Mouse (Mus musculus) liver, embryonic 12.5 days (tissue): ENCODE measurements around the gene Fam89a. TPM values are rescaled to one million over a fixed set of nuclear protein-coding genes. Genes with fewer than 3 reads are reported as not detected.

Experiments
- ATAC-seq: fragments of 200-750 bp; cut with Nextera tagmentation; 2 replicates; pipeline ENCODE4 v1.8.0; 2017; ENCODE audit warnings: moderate number of reproducible peaks, mild to moderate bottlenecking, moderate library complexity
- H3K27ac ChIP-seq: fragments of 300-500 bp; sonication (generic); 2 replicates; pipeline ENCODE4 v1.5.1; 2016; ENCODE audit warnings: mild to moderate bottlenecking
- H3K27me3 ChIP-seq: fragments of 300-500 bp; sonication (generic); replicated peaks from 2 replicates; pipeline ENCODE4 v1.6.1; 2016; ENCODE audit warnings: mild to moderate bottlenecking, moderate library complexity
- H3K36me3 ChIP-seq: fragments of 300-500 bp; sonication (generic); 2 replicates; pipeline ENCODE4 v1.6.1; 2016; ENCODE audit warnings: mild to moderate bottlenecking, moderate library complexity
- H3K4me1 ChIP-seq: fragments of 300-500 bp; sonication (generic); 2 replicates; pipeline ENCODE4 v1.6.1; 2016
- H3K4me2 ChIP-seq: fragments of 300-500 bp; sonication (generic); 2 replicates; pipeline ENCODE4 v1.6.1; 2016; ENCODE audit warnings: mild to moderate bottlenecking, moderate library complexity
- H3K4me3 ChIP-seq: fragments of 300-500 bp; sonication (generic); 2 replicates; pipeline ENCODE4 v1.5.1; 2016; ENCODE audit warnings: mild to moderate bottlenecking, moderate library complexity
- H3K9ac ChIP-seq: fragments of 300-500 bp; sonication (generic); 2 replicates; pipeline ENCODE4 v1.6.1; 2016; ENCODE audit warnings: mild to moderate bottlenecking, moderate library complexity
- H3K9me3 ChIP-seq: fragments of 300-500 bp; sonication (generic); replicated peaks from 2 replicates; pipeline ENCODE4 v1.6.1; 2016; ENCODE audit warnings: mild to moderate bottlenecking, moderate library complexity
- WGBS: fragments of 180-500 bp; shearing (Covaris S2); methylation state at CpG from one replicate; pipeline ENCODE4 v1.1.7; 2016; ENCODE audit not compliant: insufficient replicate concordance; 5-methylcytosine and 5-hydroxymethylcytosine counted together
- polyA plus RNA-seq: library from polyadenylated mRNA; unstranded; fragments of >200 nt; fragmentation: Nextera tagmentation; extraction: Ambion mirVana; gene quantifications from 2 replicates; pipeline ENCODE4 v1.2.1, GENCODE M21; 2016

Fam89a gene
- 2.9 and 3.2 TPM in 2 replicates for polyA plus RNA-seq

- H3K27ac ChIP-seq: no peak within 1 kb of the TSS
- peak within 1 kb of the TSS; percentile 61 for H3K4me3 ChIP-seq
- under 1% methylated on average over 41 of the region's 41 CpGs for WGBS
- H3K9me3 ChIP-seq: no peaks in the 10 kb centered on the region
- ATAC-seq: peak; percentile 74
- H3K9ac ChIP-seq: peak within 1 kb of the TSS; percentile 33
- peak within 1 kb of the TSS; percentile 79 for H3K4me2 ChIP-seq
- H3K27me3 ChIP-seq: peaks cover 79% of the 10 kb centered on the region
- peaks cover 28% of the 10 kb centered on the region for H3K4me1 ChIP-seq
- no peaks in the 10 kb centered on the region for H3K36me3 ChIP-seq
Observed at GRCm38 (mm10) chr8:124751709-124752173, at the start of gene Fam89a. TSS of gene Fam89a (minus strand) at chr8:124751832.

- no peaks in the 10 kb centered on the region for H3K36me3 ChIP-seq
- no peak overlapping the region for H3K9ac ChIP-seq
- H3K4me1 ChIP-seq: no peaks in the 10 kb centered on the region
- no peak for ATAC-seq
- no peak overlapping the region for H3K27ac ChIP-seq
- WGBS: 28% methylated on average over 11 of the region's 11 CpGs
- no peaks in the 10 kb centered on the region for H3K9me3 ChIP-seq
- H3K4me2 ChIP-seq: no peak overlapping the region
- H3K27me3 ChIP-seq: peaks cover 61% of the 10 kb centered on the region
- H3K4me3 ChIP-seq: no peak overlapping the region
Observed at GRCm38 (mm10) chr8:124800542-124800941, 48.9 kb upstream of the Fam89a start.

GRCm38 (mm10) chr8:124795781-124796488 lies 44.3 kb upstream of the Fam89a start:
- ATAC-seq: no peak
- Histone ChIP-seq H3K27me3 (peaks cover 84% of the 10 kb centered on the region), H3K27ac (no peak overlapping the region), H3K4me2 (no peak overlapping the region), H3K9ac (no peak overlapping the region), H3K4me1 (peaks cover 23% of the 10 kb centered on the region), H3K4me3 (no peak overlapping the region), H3K36me3 (no peaks in the 10 kb centered on the region), H3K9me3 (no peaks in the 10 kb centered on the region)
- 59% methylated on average over 8 of the region's 8 CpGs for WGBS

GRCm38 (mm10) chr8:124794486-124794780 lies 42.8 kb upstream of the Fam89a start:
- Histone ChIP-seq H3K9ac (no peak overlapping the region), H3K4me3 (peak overlapping the region; percentile 56), H3K9me3 (no peaks in the 10 kb centered on the region), H3K27ac (no peak overlapping the region), H3K36me3 (no peaks in the 10 kb centered on the region), H3K27me3 (peaks cover 96% of the 10 kb centered on the region), H3K4me2 (peak overlapping the region; percentile 85), H3K4me1 (peaks cover 23% of the 10 kb centered on the region)
- 2% methylated on average over 25 of the region's 25 CpGs for WGBS
- ATAC-seq: no peak

- Histone ChIP-seq H3K27ac (no peak overlapping the region), H3K4me2 (peak overlapping the region; percentile 85), H3K4me1 (peaks cover 23% of the 10 kb centered on the region), H3K9me3 (no peaks in the 10 kb centered on the region), H3K27me3 (peaks cover 93% of the 10 kb centered on the region), H3K4me3 (peak overlapping the region; percentile 56), H3K9ac (no peak overlapping the region), H3K36me3 (no peaks in the 10 kb centered on the region)
- no peak for ATAC-seq
- WGBS: 5% methylated on average over 76 of the region's 81 CpGs
Observed at GRCm38 (mm10) chr8:124793661-124794485, 42.2 kb upstream of the Fam89a start.

GRCm38 (mm10) chr8:124793172-124793651 lies 41.6 kb upstream of the Fam89a start:
- 2% methylated on average over 51 of the region's 51 CpGs for WGBS
- H3K9ac ChIP-seq: no peak overlapping the region
- peaks cover 23% of the 10 kb centered on the region for H3K4me1 ChIP-seq
- H3K4me3 ChIP-seq: peak overlapping the region; percentile 56
- peak; percentile 62 for ATAC-seq
- H3K36me3 ChIP-seq: no peaks in the 10 kb centered on the region
- H3K27ac ChIP-seq: no peak overlapping the region
- H3K4me2 ChIP-seq: peak overlapping the region; percentile 85
- no peaks in the 10 kb centered on the region for H3K9me3 ChIP-seq
- H3K27me3 ChIP-seq: peaks cover 86% of the 10 kb centered on the region

GRCm38 (mm10) chr8:124792708-124793107 lies 41.1 kb upstream of the Fam89a start, which contains the start of gene Trim67:
TSS of gene Trim67 (plus strand) at chr8:124793092.
- Histone ChIP-seq H3K27ac (no peak within 1 kb of the TSS), H3K4me3 (peak within 1 kb of the TSS; percentile 56), H3K36me3 (no peaks in the 10 kb centered on the region), H3K27me3 (peaks cover 83% of the 10 kb centered on the region), H3K9ac (no peak within 1 kb of the TSS), H3K4me2 (peak within 1 kb of the TSS; percentile 85), H3K9me3 (no peaks in the 10 kb centered on the region), H3K4me1 (peaks cover 23% of the 10 kb centered on the region)
- ATAC-seq: peak; percentile 54
- under 1% methylated on average over 39 of the region's 39 CpGs for WGBS

GRCm38 (mm10) chr8:124792186-124792585 lies 40.6 kb upstream of the Fam89a start:
- no peak for ATAC-seq
- no peak overlapping the region for H3K9ac ChIP-seq
- H3K36me3 ChIP-seq: no peaks in the 10 kb centered on the region
- no peaks in the 10 kb centered on the region for H3K9me3 ChIP-seq
- WGBS: 3% methylated on average over 32 of the region's 32 CpGs
- peak overlapping the region; percentile 56 for H3K4me3 ChIP-seq
- H3K27ac ChIP-seq: no peak overlapping the region
- peaks cover 23% of the 10 kb centered on the region for H3K4me1 ChIP-seq
- H3K27me3 ChIP-seq: peaks cover 78% of the 10 kb centered on the region
- H3K4me2 ChIP-seq: peak overlapping the region; percentile 85

GRCm38 (mm10) chr8:124791751-124792150 lies 40.1 kb upstream of the Fam89a start:
- H3K9me3 ChIP-seq: no peaks in the 10 kb centered on the region
- no peaks in the 10 kb centered on the region for H3K36me3 ChIP-seq
- H3K27me3 ChIP-seq: peaks cover 77% of the 10 kb centered on the region
- no peak for ATAC-seq
- H3K4me1 ChIP-seq: peaks cover 23% of the 10 kb centered on the region
- 42% methylated on average over 4 of the region's 4 CpGs for WGBS
- H3K4me3 ChIP-seq: no peak overlapping the region
- no peak overlapping the region for H3K27ac ChIP-seq
- peak overlapping the region; percentile 85 for H3K4me2 ChIP-seq
- H3K9ac ChIP-seq: no peak overlapping the region

GRCm38 (mm10) chr8:124790676-124791075 lies 39.0 kb upstream of the Fam89a start:
- 25% methylated on average over 4 of the region's 4 CpGs for WGBS
- H3K27me3 ChIP-seq: peaks cover 77% of the 10 kb centered on the region
- H3K9me3 ChIP-seq: no peaks in the 10 kb centered on the region

GRCm38 (mm10) chr8:124784613-124785012 lies 33.0 kb upstream of the Fam89a start:
- Histone ChIP-seq H3K4me1 (no peaks in the 10 kb centered on the region), H3K36me3 (no peaks in the 10 kb centered on the region), H3K27ac (no peak overlapping the region), H3K4me2 (no peak overlapping the region), H3K27me3 (peaks cover 30% of the 10 kb centered on the region), H3K9me3 (no peaks in the 10 kb centered on the region), H3K4me3 (no peak overlapping the region), H3K9ac (no peak overlapping the region)
- no peak for ATAC-seq
- 84% methylated on average over 13 of the region's 13 CpGs for WGBS

More at GRCm38 (mm10) chr8:124790676-124791075, 39.0 kb upstream of the Fam89a start:
- no peak overlapping the region for H3K27ac ChIP-seq
- H3K4me1 ChIP-seq: peaks cover 23% of the 10 kb centered on the region
- H3K9ac ChIP-seq: no peak overlapping the region
- H3K36me3 ChIP-seq: no peaks in the 10 kb centered on the region
- ATAC-seq: no peak
- no peak overlapping the region for H3K4me2 ChIP-seq
- no peak overlapping the region for H3K4me3 ChIP-seq

- 76% methylated on average over 15 of the region's 15 CpGs for WGBS
- H3K27me3 ChIP-seq: peaks cover 26% of the 10 kb centered on the region; the same call in 1 of the 2 replicates
- no peak overlapping the region for H3K27ac ChIP-seq
- no peak for ATAC-seq
- H3K9ac ChIP-seq: no peak overlapping the region
- no peaks in the 10 kb centered on the region for H3K4me1 ChIP-seq
- H3K4me2 ChIP-seq: no peak overlapping the region
- H3K9me3 ChIP-seq: no peaks in the 10 kb centered on the region
- no peak overlapping the region for H3K4me3 ChIP-seq
- H3K36me3 ChIP-seq: no peaks in the 10 kb centered on the region
Observed at GRCm38 (mm10) chr8:124783228-124783627, 31.6 kb upstream of the Fam89a start.
